Mouse (Mus musculus): ENCODE measurements at regions not wholly inside any gene's neighbourhood (a gene's known extent, or its start where the extent isn't known, plus 50 kb on each side); places are given as distances from the start of the nearest gene placed in this dataset.

GRCm38 (mm10) chr14:73730796-73731195 lies 69.8 kb downstream of the Gm21750 start:
- intact Hi-C loops (cut with DNase I; ENCODE audit: low total_unique reads) = no loop called here
- DNase-seq = no peak

- DNase-seq = peak; percentile 13
- intact Hi-C loops (cut with DNase I; ENCODE audit: low total_unique reads) = no loop called here
Observed at GRCm38 (mm10) chr14:73732161-73732560, 71.1 kb downstream of the Gm21750 start.

DNA sequence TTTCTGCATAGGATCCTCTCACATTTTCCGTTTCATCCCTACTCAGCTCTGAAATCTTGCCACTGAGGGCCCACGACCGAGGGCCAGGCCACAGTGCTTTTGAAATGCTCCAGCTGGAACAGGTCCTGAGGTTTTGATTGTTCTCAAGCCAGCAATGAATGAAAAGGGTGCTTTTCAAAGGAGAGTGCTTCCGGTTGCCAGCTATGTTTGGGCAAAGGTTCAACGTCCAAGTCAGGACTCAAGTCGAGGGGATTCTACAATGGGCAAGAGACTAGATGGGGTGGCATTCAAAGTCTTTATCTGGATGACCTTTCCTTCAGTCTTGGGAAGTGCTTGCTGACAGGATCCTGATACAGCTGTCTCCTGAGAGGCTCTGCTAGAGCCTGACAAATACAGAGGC lies 89.8 kb downstream of the Gm21750 start:
- intact Hi-C loops (cut with DNase I; ENCODE audit: low total_unique reads) = no loop called here

GRCm38 (mm10) chr14:73759986-73760385 lies 99.0 kb downstream of the Gm21750 start:
- intact Hi-C loops (cut with DNase I; ENCODE audit: low total_unique reads) = no loop called here
- DNase-seq = no peak

More for the DNA sequence above, 89.8 kb downstream of the Gm21750 start:
- DNase-seq = no peak

GRCm38 (mm10) chr14:73772964-73773363 lies 111.9 kb downstream of the Gm21750 start:
- no peak for DNase-seq
- intact Hi-C loops (cut with DNase I; ENCODE audit: low total_unique reads) = no loop called here

- intact Hi-C loops (cut with DNase I; ENCODE audit: low total_unique reads) = no loop called here
- no peak for DNase-seq
Observed at GRCm38 (mm10) chr14:73773810-73774209, 112.8 kb downstream of the Gm21750 start.

- peak; percentile 26 for DNase-seq
- intact Hi-C loops (cut with DNase I; ENCODE audit: low total_unique reads) = no loop called here
Observed at GRCm38 (mm10) chr14:73776066-73776465, 115.0 kb downstream of the Gm21750 start.

GRCm38 (mm10) chr14:73807169-73807568 lies 146.1 kb downstream of the Gm21750 start:
- intact Hi-C loops (cut with DNase I; ENCODE audit: low total_unique reads) = no loop called here
- no peak for DNase-seq

DNA sequence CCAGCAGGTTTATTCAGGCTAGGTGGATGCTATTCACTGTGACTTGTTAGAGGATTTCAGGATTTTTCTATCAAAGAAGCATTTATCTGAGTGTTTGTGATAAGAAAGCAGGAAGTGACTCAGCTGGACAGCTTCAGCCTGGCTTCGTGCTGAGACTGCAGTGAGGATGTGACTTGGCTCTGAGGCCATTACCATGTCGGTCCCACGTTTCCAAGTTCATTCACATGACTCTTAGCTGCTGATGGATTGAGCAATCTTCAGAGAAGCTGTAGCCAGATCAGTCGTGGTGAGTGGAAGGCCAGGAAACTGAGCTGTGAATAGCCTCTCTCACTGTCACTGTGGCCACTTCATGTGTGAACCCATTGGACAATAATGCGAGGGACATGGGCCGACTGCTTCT lies 177.9 kb downstream of the Gm21750 start:
- DNase-seq = peak; percentile 3
- intact Hi-C loops (cut with DNase I; ENCODE audit: low total_unique reads) = no loop called here

DNA sequence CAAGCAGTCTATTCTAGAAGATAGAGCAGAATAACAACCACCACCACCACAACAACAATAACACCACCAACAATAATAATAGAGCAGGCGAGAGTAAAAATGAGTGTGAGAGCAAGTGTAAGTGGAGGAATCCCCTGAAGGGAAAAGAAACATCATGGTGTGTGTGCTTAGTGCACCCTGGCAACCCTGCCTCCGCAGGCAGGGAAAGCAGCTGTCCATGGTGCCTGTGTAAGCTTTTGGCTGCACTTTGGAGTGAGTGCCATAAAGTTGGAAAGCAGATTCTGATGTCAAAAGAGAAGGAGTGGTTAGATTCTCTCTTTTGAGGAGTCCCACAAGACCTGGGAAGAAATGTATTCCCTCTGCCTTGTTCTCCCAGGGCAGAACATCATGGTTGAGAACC lies 200.8 kb downstream of the Gm21750 start:
- DNase-seq = no peak
- intact Hi-C loops (cut with DNase I; ENCODE audit: low total_unique reads) = no loop called here

DNA sequence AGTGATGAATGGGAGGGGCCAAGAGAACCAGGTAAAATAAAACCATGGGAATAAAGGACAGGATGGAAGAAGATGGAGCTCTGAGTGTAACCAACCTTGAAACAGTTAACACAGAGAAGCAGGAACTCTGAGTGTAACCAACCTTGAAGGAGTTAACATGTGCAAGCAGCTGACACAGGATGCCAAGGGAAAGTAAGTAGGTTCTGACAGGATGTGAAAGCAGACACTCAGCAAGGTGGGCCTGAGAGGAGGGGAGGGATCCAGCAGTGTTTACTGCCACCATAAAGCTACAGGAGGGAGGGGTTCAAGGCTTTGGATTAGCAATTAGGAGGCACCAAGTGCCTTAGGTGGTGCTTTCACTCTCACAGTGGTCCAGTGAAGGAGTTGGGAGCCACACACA lies 213.3 kb downstream of the Gm21750 start:
- DNase-seq = no peak
- intact Hi-C loops (cut with DNase I; ENCODE audit: low total_unique reads) = no loop called here

DNA sequence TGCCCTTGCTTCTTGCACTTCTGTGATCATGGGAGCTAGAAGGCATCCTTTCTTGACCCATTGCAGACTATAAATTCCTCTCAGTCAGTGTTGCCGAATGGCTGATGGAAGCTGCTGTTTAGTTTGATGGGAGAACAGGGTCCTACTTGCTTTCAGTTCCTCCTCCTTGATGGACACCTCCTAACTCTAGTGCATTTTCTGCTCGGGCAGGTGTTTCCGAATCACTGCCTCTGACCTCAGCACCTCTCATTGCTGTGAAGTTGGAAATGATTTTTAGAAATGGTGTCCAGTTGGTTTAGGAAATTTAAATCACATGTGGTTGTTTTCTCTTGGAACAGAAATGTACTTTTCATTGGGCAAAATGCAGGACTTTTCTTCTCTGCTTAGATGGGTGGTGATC lies 214.9 kb downstream of the Gm21750 start:
- DNase-seq = no peak
- intact Hi-C loops (cut with DNase I; ENCODE audit: low total_unique reads) = no loop called here

DNA sequence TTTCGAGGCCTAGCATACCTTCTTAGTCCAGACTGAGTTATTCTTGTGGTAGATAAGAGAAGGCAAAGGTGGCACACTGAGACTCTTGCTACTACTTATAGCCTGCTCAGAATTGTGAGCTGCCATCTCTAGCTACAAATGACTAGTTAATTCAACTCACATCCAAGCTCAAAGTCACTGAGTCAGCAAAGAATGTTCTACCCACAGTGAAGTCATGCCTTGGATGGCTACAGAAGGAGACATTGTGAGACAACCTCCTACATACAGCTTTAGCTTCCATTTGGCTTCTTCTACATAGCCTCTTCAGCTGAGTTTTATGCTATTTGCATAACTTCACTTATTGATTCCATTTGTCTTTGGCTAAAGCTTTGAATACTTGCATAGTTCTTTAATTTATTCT lies 217.2 kb downstream of the Gm21750 start:
- intact Hi-C loops (cut with DNase I; ENCODE audit: low total_unique reads) = no loop called here
- no peak for DNase-seq

- intact Hi-C loops (cut with DNase I; ENCODE audit: low total_unique reads) = no loop called here
Observed at GRCm38 (mm10) chr14:73878866-73879419, 217.9 kb downstream of the Gm21750 start.

DNA sequence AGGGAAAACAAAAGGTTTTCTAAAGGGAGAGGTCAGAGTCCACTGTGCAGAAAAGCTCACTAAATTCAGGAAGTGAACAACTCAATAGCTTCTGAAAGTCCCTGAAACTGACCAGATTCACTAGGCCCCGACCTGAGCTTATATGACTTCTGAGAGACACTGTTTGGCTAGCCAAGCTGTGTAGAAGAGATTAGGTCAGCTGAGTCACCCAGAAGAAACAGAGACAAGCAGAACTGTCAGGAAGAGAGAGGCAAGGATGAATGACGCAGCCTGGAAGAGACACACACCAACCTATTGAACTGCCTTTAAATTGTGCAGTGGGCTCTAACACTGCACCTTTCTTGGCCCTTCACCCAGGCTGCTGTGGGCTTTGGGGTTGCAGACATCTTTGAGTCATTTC lies 230.4 kb downstream of the Gm21750 start:
- intact Hi-C loops (cut with DNase I; ENCODE audit: low total_unique reads) = no loop called here
- DNase-seq = no peak

More at GRCm38 (mm10) chr14:73878866-73879419, 217.9 kb downstream of the Gm21750 start:
- no peak for DNase-seq

- intact Hi-C loops (cut with DNase I; ENCODE audit: low total_unique reads) = no loop called here
- DNase-seq = no peak
Observed at GRCm38 (mm10) chr14:73894844-73895243, 233.8 kb downstream of the Gm21750 start.

- intact Hi-C loops (cut with DNase I; ENCODE audit: low total_unique reads) = no loop called here
- no peak for DNase-seq
Observed at GRCm38 (mm10) chr14:73895266-73895665, 234.2 kb downstream of the Gm21750 start.

DNA sequence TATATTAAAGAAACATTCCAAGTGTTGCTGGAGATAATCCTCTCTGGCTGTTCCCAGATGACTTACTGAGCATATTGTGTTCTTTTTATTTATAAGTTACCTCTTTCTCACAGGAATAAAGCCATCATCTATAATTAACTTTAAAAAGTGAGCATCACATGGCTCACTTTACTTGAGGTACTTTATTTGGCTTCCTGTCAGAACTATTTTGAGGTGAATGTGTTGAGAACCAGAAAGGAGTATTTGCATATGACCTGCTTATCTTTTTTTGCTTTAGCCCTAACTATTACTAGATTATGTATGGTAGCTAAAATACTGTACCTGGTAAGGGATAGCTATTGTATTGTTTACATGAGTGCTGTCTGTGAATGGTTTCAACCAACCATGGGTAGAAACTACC lies 238.1 kb downstream of the Gm21750 start:
- no peak for DNase-seq
- intact Hi-C loops (cut with DNase I; ENCODE audit: low total_unique reads) = no loop called here

DNA sequence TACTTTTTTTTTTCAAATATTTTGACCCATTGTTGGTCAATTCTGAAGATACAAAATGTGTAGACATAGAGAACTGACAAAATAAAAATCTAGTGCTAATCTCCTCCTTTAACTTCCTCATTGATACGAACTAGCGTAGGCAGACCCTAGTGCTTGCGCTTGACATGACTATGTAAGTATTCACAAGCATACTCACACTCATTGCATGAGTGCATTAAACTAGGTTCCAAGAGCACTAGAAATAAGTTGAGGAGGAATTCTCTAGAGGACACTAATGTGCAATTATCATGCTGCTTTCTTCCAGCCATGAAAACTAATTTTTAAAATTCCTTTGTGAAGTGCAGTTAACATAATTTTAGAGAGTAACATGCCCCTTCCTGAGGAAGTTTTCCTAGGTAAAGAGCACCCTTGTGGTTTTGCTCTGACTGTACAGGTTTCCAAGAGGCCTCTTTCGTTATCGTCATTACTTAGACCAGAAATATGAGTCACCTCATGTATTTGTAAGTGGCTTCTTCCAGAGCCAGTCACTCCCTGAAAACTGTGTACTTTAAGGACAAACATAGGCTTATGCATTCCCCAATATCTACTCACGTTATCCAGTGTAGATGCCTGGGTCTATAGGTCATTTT lies 241.2 kb downstream of the Gm21750 start:
- DNase-seq = no peak
- intact Hi-C loops (cut with DNase I; ENCODE audit: low total_unique reads) = no loop called here

GRCm38 (mm10) chr14:73913756-73914448 lies 252.9 kb downstream of the Gm21750 start:
- DNase-seq = no peak
- intact Hi-C loops (cut with DNase I; ENCODE audit: low total_unique reads) = no loop called here

DNA sequence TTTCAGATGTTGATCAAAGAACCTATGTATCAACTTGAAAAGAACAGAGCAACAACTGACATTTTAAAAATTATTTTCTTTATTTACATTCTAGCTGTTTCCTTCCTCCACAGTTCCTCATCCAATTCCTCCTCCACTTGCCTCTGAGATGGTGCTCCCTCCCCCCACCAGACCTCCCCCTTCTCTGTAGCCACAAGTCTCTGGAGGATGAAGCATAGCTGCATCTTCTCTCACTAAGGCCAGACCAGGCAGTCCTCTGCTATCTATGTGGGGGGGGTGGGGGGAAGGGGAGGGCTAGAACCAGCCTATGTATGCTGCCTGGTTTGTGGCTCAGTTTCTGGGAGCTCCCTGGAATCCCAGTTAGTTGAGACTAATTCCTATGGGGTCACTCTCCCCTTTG lies 255.0 kb downstream of the Gm21750 start:
- DNase-seq = no peak
- intact Hi-C loops (cut with DNase I; ENCODE audit: low total_unique reads) = no loop called here
